Mouse (Mus musculus) cerebellum, postnatal 14 days (tissue): ENCODE results near the gene Ccnf.

Experiments
- DNase-seq, 2 experiments: peaks; one replicate each; pipeline ENCODE4 v3.0.0; 2021; ENCODE audit warnings: mixed read lengths in 2 of 2

Gene Ccnf

GRCm38 (mm10) chr17:24222653-24223052 is 28.6 kb downstream of the Ccnf start:
- no peak for DNase-seq

- DNase-seq: peak; percentile 93
Measured at GRCm38 (mm10) chr17:24220435-24221411, 30.6 kb downstream of the Ccnf start, which contains the start of gene Tedc2. TSS of gene Tedc2 (minus strand) at chr17:24220851.

- DNase-seq: peak in 1 of 2 experiments; percentile 45
Measured at GRCm38 (mm10) chr17:24216836-24217235, 34.4 kb downstream of the Ccnf start.

- DNase-seq: no peak
Measured at GRCm38 (mm10) chr17:24213186-24213585, 38.1 kb downstream of the Ccnf start.

- DNase-seq: no peak
Measured at GRCm38 (mm10) chr17:24212441-24213018, 38.8 kb downstream of the Ccnf start.

GRCm38 (mm10) chr17:24211631-24212440 is 39.4 kb downstream of the Ccnf start:
- DNase-seq: peak; percentile 86 to 87

- no peak for DNase-seq
Measured at GRCm38 (mm10) chr17:24210591-24210990, 40.7 kb downstream of the Ccnf start.

GRCm38 (mm10) chr17:24209916-24210240 is 41.4 kb downstream of the Ccnf start:
- DNase-seq: no peak

- DNase-seq: peak; percentile 58 to 67
Measured at GRCm38 (mm10) chr17:24209043-24209915, 42.0 kb downstream of the Ccnf start, which contains the start of gene Ntn3. TSS of gene Ntn3 (minus strand) at chr17:24209531.

GRCm38 (mm10) chr17:24208641-24209042 is 42.6 kb downstream of the Ccnf start:
- DNase-seq: peak; percentile 57 to 63

GRCm38 (mm10) chr17:24207768-24208640 is 43.3 kb downstream of the Ccnf start:
- DNase-seq: peak in 1 of 2 experiments; percentile 61

GRCm38 (mm10) chr17:24206451-24207351 is 44.6 kb downstream of the Ccnf start:
- DNase-seq: peak; percentile 62 to 65

- peak; percentile 42 to 43 for DNase-seq
Measured at GRCm38 (mm10) chr17:24205908-24206361, 45.3 kb downstream of the Ccnf start.

GRCm38 (mm10) chr17:24205284-24205888 is 45.9 kb downstream of the Ccnf start, which contains the start of gene Tbc1d24:
TSS of gene Tbc1d24 (minus strand) at chr17:24205562.
- peak; percentile 96 to 98 for DNase-seq

- DNase-seq: peak in 1 of 2 experiments; percentile 46
Measured at GRCm38 (mm10) chr17:24204846-24205245, 46.4 kb downstream of the Ccnf start.

- no peak for DNase-seq
Measured at GRCm38 (mm10) chr17:24203611-24204534, 47.4 kb downstream of the Ccnf start.

- no peak for DNase-seq
Measured at GRCm38 (mm10) chr17:24203068-24203467, 48.2 kb downstream of the Ccnf start.

- no peak for DNase-seq
Measured at GRCm38 (mm10) chr17:24201092-24201491, 50.2 kb downstream of the Ccnf start.
